Mouse (Mus musculus) thymus, adult 2 months (tissue): ENCODE measurements at regions not wholly inside any gene's neighbourhood (a gene's known extent, or its start where the extent isn't known, plus 50 kb on each side); places are given as distances from the start of the nearest gene placed in this dataset.
"Not testable (repeated sequence)": the region's sequence is repeated elsewhere in the genome, so short reads cannot be mapped to it uniquely, and the experiment has no call there.

Source experiments
- DNase-seq: peaks from one replicate; pipeline ENCODE4 v3.0.0; 2021
- H3K27ac ChIP-seq: fragments of 200-500 bp; 2 replicates; pipeline ENCODE4 v1.5.1; 2012; ENCODE audit warnings: low read length, control low read depth; ENCODE audit not compliant: control insufficient read depth, insufficient read depth
- H3K27me3 ChIP-seq: fragments of 200-500 bp; 2 replicates; pipeline ENCODE4 v1.6.1; 2012; ENCODE audit warnings: mild to moderate bottlenecking, low read length, moderate library complexity, mixed read lengths; ENCODE audit not compliant: control insufficient read depth, insufficient read depth
- H3K36me3 ChIP-seq: fragments of 200-500 bp; 2 replicates; pipeline ENCODE4 v1.6.1; 2012; ENCODE audit warnings: mild to moderate bottlenecking, low read length, moderate library complexity; ENCODE audit not compliant: control insufficient read depth, insufficient read depth
- H3K4me1 ChIP-seq: fragments of 200-500 bp; replicated peaks from 2 replicates; pipeline ENCODE4 v1.6.1; 2012; ENCODE audit warnings: low read length; ENCODE audit not compliant: control insufficient read depth, insufficient read depth
- H3K4me3 ChIP-seq: fragments of 200-500 bp; 2 replicates; pipeline ENCODE4 v1.5.1; 2012; ENCODE audit warnings: mild to moderate bottlenecking, low read length, control low read depth, moderate library complexity; ENCODE audit not compliant: control insufficient read depth, insufficient read depth
- CTCF ChIP-seq: fragments of 200-500 bp; IDR thresholded peaks from 2 replicates; pipeline ENCODE4 v1.5.1; 2012; ENCODE audit warnings: mild to moderate bottlenecking, control low read depth, low read length, moderate library complexity, borderline replicate concordance; ENCODE audit not compliant: control insufficient read depth, poor library complexity, insufficient read depth; ENCODE audit errors: extremely low read depth
- POLR2A ChIP-seq: fragments of 200-500 bp; IDR thresholded peaks from 2 replicates; pipeline ENCODE4 v1.6.1; 2012; ENCODE audit warnings: mild to moderate bottlenecking, low read length, control low read depth, moderate library complexity; ENCODE audit not compliant: control insufficient read depth, poor library complexity, insufficient read depth; ENCODE audit errors: extremely low read depth
- WGBS: fragments of 180-500 bp; shearing (Covaris S2); methylation state at CpG from one replicate; pipeline ENCODE4 v1.1.7; 2018; 5-methylcytosine and 5-hydroxymethylcytosine counted together

- no peak overlapping the region for H3K27ac ChIP-seq
- no peaks in the 10 kb centered on the region for H3K27me3 ChIP-seq
- DNase-seq = no peak
- no peaks in the 10 kb centered on the region for H3K36me3 ChIP-seq
- H3K4me1 ChIP-seq = no peaks in the 10 kb centered on the region
- 85% methylated on average over 2 of the region's 2 CpGs for WGBS
- no peak overlapping the region for H3K4me3 ChIP-seq
- TF ChIP-seq POLR2A = no peak
- TF ChIP-seq CTCF = no peak
Observed at GRCm38 (mm10) chr1:161649387-161649786, 138.9 kb downstream of the Fasl start.

DNA sequence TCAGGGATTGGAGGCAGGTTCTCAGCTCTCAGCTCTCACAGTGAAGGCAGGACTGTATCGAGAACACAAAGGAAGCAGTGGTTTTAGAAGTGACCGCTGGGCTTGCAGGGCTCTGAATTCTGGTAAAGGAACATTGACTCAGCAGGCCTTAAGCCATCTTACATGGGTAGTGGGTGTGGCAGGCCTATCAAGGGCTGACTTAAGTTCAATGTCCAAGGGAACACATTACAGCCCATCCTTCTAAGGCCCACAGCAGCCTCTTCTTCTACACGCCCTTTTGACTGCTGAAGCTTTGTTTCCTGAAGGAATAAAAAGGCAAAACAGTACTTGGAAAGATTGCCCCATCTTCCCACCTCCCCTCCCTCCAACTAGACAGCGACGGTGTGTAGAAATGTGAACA is 137.6 kb downstream of the Tnfsf18 start:
- no peaks in the 10 kb centered on the region for H3K36me3 ChIP-seq
- H3K4me3 ChIP-seq = no peak overlapping the region
- TF ChIP-seq CTCF (no peak), POLR2A (no peak)
- no peaks in the 10 kb centered on the region for H3K27me3 ChIP-seq
- no peaks in the 10 kb centered on the region for H3K4me1 ChIP-seq
- no peak overlapping the region for H3K27ac ChIP-seq
- no peak for DNase-seq
- WGBS = 84% methylated on average over 5 of the region's 5 CpGs

GRCm38 (mm10) chr1:161621291-161621690 is 126.8 kb downstream of the Tnfsf18 start:
- 86% methylated on average over 6 of the region's 6 CpGs for WGBS
- no peak for DNase-seq
- H3K36me3 ChIP-seq = no peaks in the 10 kb centered on the region
- no peak for TF ChIP-seq CTCF
- TF ChIP-seq POLR2A = no peak
- no peaks in the 10 kb centered on the region for H3K4me1 ChIP-seq
- H3K27ac ChIP-seq = no peak overlapping the region
- H3K27me3 ChIP-seq = no peaks in the 10 kb centered on the region
- no peak overlapping the region for H3K4me3 ChIP-seq

DNA sequence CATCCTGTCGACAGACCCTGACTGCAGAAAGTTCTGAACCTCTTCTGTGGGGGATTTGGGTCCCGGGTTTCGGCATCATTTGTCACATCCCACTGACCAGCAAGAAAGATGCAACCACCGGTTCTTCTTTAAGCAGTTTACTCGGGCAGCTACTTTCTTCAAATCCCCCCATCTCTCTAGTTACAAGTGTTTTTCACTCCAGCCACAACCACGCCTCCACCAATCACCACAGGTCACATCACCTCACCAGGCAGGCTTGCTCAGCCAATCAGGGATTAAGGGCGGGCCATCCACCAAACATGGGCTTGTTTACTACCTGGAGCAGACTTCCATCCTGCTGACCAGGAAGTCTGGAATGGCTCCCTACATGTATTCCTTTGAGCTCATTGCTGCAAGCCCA is 119.6 kb downstream of the Tnfsf18 start:
- H3K4me1 ChIP-seq, H3K27me3 ChIP-seq, DNase-seq, H3K36me3 ChIP-seq, H3K4me3 ChIP-seq, H3K27ac ChIP-seq: not testable (repeated sequence)
- WGBS = 96% methylated on average over 7 of the region's 7 CpGs

- 81% methylated on average over 10 of the region's 10 CpGs for WGBS
Observed at GRCm38 (mm10) chr1:161613658-161614057, 119.2 kb downstream of the Tnfsf18 start.

DNA sequence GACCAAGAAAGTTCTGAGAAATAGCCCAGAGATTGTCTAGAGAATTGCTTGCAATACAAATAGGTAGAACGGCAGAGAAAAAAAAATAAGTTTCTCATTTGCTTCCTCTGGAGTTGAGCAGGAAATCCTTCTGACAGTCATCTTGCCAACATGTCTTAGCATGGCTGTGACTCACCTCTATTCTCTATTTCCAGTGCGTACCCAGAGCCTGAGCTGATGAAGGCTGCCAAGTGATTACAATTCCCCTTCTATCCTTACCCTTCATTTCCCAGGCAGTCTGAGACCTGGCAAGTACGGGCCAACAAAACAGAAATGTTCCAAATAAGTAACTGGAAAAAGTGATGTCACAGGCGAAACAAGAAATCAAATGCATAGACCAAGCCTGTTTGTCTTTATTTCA is 113.0 kb downstream of the Tnfsf18 start:
- TF ChIP-seq POLR2A = no peak
- no peak for TF ChIP-seq CTCF
- DNase-seq = no peak
- Histone ChIP-seq H3K4me3 (no peak overlapping the region), H3K4me1 (no peaks in the 10 kb centered on the region), H3K27me3 (no peaks in the 10 kb centered on the region), H3K27ac (no peak overlapping the region), H3K36me3 (no peaks in the 10 kb centered on the region)
- WGBS = 71% methylated on average over 4 of the region's 4 CpGs

More at GRCm38 (mm10) chr1:161613658-161614057, 119.2 kb downstream of the Tnfsf18 start:
- not testable (repeated sequence) for DNase-seq, H3K27ac ChIP-seq, H3K27me3 ChIP-seq, H3K4me3 ChIP-seq, H3K36me3 ChIP-seq, H3K4me1 ChIP-seq

- WGBS = 96% methylated on average over 3 of the region's 3 CpGs
- TF ChIP-seq CTCF (no peak), POLR2A (no peak)
- Histone ChIP-seq H3K27ac (no peak overlapping the region), H3K4me3 (no peak overlapping the region), H3K4me1 (no peaks in the 10 kb centered on the region), H3K36me3 (no peaks in the 10 kb centered on the region), H3K27me3 (no peaks in the 10 kb centered on the region)
- DNase-seq = no peak
Observed at GRCm38 (mm10) chr1:161602150-161602549, 107.7 kb downstream of the Tnfsf18 start.

- no peaks in the 10 kb centered on the region for H3K36me3 ChIP-seq
- H3K27me3 ChIP-seq = no peaks in the 10 kb centered on the region
- DNase-seq = no peak
- no peak overlapping the region for H3K27ac ChIP-seq
- TF ChIP-seq CTCF (no peak), POLR2A (no peak)
- H3K4me1 ChIP-seq = no peaks in the 10 kb centered on the region
- H3K4me3 ChIP-seq = no peak overlapping the region
- WGBS = 98% methylated on average over 2 of the region's 2 CpGs
Observed at GRCm38 (mm10) chr1:161601167-161601566, 106.7 kb downstream of the Tnfsf18 start.
